Mouse (Mus musculus): ENCODE measurements around the gene Tbl1x.
A peak's percentile ranks its signal among the peaks of the same experiment; 100 is the strongest.
"Not testable (repeated sequence)": the region's sequence is repeated elsewhere in the genome, so short reads cannot be mapped to it uniquely, and the experiment has no call there.

Gene Tbl1x

DNA sequence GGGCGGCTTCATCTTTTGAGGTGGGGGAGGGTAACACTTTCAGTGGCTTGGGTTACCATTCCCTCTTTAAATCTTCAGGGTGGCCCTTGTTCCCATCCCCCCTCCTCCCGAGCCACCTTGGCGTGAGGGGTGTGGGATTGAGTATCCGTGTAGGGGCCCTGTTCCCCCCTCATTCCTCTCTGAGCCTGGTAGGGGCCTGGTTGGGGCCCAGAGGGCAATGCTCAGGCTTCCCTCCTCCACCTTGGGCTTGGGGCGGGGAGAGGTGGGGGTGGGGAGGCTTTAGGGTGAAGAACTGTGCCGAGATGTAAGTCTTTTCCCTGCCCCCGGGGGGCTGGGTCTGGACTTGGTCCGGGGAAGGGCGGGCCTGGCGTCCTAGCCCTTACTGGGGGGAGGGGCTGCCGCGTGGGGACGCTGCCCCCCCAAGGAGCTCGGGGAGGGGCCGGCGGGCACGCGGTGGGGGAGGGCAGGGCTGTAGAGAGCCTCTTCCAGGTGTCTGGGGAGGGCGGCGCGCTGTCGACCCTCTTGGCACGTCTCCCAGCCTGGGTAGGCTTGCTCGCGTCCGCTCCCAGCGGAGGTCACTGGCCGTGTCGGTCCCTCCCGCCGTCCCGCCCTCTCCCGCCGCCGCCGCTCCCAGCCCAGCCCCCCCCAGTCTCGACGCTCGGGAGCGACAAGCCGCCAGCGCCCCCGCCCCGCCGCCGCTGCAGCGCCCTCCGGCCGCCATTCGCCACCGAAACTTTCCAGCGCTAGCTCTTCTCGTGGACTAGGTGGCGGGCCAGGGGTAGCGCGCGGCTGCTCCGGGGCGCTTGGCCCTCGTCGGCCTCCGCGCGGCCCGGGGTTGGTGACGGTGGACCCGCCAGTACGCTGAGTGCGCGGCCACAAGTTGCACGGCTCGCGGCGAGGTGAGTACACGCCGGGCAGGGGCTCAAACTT is at the start of gene Tbl1x:
Gene Tbl1x (plus strand): TSS at position 643 of the 930 bp plus-strand sequence.
- peak; percentile 77 for DNase-seq (ENCODE audit: extremely low spot score, low spot score)

DNA sequence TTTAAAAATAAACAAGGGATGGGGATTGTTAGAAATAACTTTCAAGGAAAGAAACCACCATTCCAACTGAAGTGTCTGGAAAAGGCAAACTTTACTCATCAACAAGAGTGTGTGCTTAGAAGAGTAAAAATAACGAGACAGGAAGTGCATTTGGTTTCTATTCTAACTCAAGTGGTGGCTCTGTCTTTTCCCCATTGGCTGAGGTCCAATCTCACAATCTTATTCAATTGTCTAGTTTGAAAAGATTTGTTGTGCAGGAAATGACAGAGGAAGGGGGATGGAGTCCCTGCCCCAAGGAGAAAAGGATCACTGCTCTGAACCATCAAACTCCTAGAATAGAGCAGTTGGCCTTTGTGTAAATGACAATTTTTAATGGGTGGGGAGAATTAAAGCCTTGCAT is 41.6 kb upstream of the Tbl1x start:
- no peak for DNase-seq (ENCODE audit: extremely low spot score, low spot score)

DNA sequence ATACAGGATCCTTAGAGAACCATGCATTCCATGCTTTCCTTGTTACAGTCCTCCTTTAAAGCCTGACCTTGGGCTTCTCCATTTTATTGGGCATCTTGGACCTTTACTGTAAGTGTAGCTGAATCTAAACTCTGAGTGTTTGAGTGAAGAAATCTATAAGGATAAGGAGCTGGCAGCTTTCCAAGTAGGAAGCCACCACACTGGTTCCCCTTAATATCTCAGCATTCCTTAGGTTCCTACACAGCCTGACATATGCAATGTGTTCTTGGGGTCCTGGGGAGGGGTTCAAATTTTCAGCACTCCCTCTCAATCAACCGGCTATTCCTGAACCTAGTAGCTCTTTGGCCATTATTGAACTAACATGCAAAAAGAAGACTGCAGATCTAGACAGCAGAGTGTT is 38.0 kb upstream of the Tbl1x start:
- no peak for DNase-seq (ENCODE audit: extremely low spot score, low spot score)

DNA sequence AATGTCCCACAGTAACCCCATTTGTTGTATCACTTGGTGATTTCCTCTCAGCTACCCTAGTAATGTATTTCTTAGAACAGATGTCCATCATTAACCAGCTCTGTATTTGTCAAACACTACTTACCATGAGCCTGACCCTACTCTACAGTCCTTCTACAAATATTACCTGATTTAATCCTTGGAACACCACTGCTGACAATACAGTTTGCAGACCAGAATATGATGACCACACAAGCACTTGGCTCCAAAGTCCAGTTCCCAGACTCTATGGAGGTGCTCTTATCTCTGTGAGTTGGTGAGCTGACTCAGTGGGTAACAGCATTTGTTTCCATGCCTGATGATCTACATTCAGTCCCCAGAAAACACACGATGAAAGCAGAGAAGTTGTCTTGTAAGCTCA is 37.3 kb upstream of the Tbl1x start:
- DNase-seq (ENCODE audit: extremely low spot score, low spot score) = no peak

DNA sequence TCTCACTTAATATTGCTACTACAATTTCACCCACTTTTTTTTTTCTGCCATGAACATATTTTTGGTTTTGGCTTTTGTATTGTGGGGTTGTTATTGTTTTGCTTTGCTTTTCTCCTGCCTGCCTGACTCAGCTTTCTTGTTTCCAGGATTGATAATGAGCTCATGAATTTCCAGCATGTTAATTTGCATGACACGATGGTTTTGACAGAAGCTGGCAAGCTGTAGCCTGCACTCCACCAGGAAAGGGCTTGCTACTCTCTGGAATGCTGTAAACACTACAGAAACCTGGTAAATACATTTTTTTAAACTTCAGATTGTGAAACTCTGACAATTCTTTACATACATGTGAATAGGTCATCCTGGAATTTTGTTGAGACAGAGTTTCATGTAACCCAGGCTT is 36.3 kb upstream of the Tbl1x start:
- DNase-seq (ENCODE audit: extremely low spot score, low spot score) = no peak

DNA sequence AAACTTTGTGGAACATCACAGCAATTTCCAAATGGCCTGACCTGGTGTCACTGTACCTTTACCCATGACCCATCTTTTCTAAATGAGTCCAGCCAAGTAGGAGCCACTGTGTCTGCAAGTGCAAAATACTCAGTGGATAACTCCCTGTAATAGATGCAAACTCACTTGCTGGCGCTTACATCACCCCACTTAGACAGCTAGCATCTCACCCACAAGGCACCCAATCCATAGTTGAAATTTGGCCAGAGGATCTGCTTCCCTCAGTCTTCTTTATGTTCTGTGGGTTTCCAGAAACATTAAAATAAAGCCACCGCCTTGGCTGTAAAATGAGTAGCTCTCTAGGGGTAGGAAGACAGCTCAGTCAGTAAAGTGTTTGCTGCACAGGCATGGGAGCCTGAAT is 33.3 kb upstream of the Tbl1x start:
- DNase-seq (ENCODE audit: extremely low spot score, low spot score) = no peak

DNA sequence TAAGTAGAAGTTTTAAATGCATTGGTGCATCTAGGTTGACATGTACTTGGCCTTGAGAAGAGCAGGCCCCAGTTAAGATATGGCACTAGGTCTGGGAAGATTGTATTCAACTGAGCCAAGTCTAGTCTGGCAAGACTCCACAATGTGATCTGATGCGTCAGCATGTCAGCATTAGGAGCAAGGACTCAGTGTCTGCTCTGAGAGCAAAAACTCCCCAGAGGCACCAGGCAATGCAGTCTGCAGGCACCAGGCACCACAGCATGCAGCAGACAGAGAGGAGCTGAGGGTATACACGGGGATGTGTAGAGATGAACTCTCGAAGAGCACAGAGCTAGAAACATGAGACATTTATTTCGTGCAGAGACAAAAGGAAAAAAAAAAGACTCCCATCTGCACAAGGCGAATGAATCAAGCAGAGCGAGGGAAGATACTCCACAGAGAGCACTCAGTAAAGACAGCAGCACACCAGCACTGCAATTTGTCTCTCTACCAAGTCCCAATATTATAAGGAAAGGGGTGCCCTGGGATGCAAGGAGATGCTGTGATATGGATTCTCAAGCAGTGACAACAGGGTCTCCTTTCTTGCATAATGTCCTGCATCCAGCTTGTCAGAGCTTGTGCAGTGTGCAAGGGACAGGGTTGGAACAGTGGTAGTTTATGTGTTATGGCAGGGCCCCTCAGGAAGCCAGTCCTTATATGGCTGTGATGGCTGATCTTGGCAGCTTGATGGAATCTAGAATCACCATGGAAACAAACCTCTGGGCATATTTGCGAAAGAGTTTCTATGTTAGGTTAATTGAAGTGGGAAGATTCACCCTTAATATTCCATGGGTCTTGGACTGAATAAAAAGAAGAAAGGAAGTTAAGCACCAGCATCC is 22.7 kb upstream of the Tbl1x start:
- no peak for DNase-seq (ENCODE audit: extremely low spot score, low spot score)

DNA sequence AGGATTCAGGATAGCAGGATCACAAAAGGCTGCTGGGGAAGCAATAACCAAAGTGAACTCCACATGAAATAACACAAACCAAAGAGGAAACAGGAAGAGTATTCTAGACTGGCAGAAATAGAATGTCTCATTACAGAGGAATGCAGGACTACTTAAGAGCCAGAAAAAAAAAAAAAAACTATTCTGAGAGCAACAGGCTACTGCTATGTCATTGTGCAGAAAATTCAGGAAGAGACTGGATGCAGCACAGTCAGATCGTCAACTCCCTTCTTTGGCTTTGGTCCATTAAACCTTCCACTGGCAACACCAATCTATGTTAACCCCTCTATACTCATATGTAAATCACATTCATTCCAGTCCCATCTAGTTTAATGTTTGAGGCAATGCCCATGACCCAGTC is 20.7 kb upstream of the Tbl1x start:
- no peak for DNase-seq (ENCODE audit: extremely low spot score, low spot score)

DNA sequence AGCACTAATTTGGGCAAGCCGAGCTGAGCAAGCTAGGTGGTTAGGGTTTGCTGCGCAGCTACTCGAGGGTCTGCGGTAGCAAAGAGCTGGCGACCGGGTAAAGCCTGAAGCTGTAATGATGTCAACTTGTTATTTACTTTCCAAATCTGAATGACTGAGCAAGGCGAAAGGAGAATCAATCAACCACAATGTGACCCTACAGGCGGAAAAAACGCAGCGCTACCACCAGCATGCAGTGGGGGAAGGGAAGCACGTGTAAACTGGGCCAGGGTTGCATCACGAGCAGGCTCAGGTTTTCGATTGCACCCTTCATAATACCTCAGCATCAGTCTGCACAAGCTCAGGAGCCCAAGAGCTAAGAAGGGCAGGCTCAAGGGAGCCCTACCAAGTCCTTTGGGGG is 1.7 kb upstream of the Tbl1x start:
- DNase-seq (ENCODE audit: extremely low spot score, low spot score) = peak; percentile 83

DNA sequence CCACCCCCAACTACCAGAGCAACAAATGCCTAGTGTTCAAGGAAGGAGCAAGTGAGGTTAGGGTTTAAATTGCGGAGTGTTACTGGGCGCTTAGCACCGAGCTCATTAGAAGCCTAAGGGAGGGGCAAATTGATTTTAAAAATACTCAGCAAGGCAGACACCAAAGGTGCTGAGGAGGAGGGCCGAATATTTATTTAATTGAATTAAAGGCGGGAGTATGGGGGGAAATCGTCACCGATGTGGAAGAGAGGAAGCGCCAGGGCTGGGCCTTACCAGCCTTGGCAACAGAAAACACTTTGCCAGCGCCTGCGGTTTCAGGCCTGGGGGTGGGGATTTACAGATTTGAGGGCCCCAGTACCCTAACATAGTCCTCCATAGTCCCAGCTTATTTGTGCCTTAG is 1.0 kb upstream of the Tbl1x start:
- DNase-seq (ENCODE audit: extremely low spot score, low spot score) = peak; percentile 41

DNA sequence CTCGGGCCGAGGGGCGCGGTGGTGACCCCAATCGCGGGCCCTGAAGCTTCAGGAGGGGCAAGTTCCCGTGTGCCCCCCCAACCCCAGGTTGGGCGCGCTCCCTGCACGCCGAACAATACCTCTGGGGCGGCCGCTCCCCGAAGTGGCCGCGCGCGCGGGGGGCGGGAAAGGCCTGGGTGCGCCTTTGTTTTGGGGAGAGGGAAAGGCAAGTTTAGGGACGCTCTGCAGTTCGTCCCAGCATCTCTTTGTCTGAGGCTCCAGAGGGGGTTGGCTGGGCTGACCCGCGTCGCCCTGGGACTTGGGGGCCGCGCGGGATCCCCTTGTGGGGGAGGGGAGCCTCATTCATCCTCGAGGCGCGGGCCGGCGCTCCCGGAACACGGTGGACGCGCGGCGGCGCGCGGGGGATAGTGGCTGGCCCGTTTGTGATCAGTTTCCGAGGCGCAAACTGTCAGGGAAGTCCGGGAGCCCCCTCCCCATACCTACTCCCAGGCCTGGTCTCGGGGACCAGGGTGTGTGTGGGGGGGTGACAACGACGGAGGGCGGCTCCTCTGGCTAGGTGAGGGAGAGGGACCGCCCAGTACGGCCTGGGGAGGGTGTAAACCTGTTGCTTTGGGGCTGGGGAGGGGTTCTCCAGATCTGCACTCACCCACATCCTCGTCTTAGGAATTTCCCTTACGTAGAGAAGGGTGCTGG is 634 bp downstream of the Tbl1x start:
- DNase-seq (ENCODE audit: extremely low spot score, low spot score) = peak; percentile 58

DNA sequence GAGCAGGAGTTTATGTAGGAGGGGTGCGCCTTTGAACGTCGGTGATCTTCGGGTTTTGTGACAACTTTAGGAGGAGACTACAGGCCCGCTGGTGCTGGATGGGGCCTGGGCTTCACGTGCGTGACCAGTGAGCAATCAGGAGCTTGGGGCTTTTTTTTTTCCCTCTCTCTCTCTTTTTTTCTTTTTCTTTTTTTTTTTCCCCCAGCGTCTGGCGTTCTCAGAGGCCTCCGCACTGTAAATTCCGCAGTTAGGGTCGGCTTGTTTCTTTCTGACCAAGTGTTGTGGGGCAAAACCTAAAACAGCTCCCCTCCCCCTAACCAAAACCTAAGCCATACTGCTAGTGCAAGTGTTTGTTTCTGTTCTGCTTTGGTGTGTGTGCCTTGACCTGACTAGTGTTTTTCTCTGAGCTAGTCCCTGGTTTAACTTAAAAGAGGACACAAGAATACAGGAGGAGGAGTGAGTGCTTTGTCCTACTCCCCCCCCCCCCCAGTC is 1.2 kb downstream of the Tbl1x start:
- no peak for DNase-seq (ENCODE audit: extremely low spot score, low spot score)

DNA sequence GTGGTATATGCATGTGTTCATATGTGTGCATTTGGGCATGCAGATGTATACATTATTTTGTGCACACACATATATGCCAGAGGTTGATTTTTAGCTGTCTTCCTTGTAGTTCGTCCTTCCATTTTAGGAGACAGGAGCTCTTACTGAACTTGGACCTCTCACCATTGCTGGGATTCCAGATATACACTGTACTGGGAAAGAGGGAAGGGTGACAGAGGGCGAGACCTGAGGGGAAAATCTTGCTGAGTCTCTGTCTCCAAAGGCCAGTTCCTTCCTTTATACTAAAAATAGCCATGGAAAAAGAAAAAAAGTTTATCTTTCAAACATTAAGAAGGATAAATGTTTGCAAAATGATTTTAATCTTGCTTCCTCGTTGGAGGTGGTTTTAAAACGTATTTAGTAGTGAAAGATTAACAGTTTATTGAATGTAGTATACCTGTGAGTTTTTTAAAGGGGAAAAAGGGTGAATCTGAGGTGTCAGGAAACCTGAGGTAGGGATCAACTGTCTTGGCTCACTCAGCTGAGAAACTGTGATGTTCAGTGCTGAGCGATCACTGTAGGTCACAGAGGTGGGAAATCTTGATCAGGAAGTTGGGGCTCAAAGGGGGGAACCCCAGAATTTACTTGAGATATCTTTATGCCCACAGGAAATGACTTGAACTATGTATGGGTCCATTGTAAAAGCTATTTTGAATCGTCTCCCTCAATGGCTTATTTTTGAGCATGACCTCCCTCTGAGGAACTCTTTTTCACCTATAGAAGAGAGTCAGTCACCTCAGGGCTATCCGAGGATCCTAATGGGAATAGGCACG is 6.7 kb downstream of the Tbl1x start:
- no peak for DNase-seq (ENCODE audit: extremely low spot score, low spot score)

DNA sequence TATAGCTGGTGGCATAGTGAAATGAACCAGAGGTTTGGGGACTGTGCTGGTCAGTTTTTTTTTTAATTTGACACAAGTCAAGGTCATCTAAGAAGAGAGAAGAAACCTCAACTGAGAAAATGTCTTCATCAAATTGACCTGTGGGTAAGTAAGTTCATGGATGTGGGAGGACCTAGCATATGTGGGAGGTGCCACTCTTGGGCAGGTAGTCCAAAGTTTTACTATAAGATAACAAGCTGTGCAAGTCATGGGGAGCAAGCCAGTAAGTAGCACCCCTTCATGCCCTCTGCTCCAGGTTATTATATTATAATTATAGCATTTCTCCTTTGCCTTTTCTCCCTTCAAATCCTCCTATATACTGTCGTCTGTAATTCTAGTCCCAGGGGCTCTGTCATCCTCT is 8.1 kb downstream of the Tbl1x start:
- DNase-seq (ENCODE audit: extremely low spot score, low spot score) = no peak

DNA sequence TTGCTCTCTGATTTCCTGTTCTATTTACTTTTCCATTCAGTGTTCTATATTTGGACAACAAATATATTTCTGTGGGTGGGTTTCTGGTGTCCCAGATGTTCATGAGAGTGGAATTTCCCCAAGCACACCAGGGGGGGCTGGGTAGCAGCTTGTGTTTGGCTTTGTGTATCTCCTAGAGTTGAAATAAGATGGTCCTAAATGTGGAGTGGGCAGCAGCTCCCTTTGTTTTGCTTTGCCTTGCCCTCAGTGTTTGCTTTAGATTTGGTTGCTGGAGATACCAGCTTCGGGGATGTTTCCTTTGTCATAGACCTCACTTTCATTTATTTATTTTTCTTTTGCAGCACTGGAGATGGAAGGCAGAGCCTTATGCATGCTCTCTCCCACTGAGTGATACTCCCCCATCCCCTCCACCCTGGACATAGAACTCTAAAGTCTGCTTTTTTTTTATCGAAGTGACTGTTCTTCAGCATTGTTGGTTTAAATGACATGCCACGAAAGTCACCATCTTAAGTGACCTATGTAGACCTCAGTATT is 12.1 kb downstream of the Tbl1x start:
- no peak for DNase-seq (ENCODE audit: extremely low spot score, low spot score)

DNA sequence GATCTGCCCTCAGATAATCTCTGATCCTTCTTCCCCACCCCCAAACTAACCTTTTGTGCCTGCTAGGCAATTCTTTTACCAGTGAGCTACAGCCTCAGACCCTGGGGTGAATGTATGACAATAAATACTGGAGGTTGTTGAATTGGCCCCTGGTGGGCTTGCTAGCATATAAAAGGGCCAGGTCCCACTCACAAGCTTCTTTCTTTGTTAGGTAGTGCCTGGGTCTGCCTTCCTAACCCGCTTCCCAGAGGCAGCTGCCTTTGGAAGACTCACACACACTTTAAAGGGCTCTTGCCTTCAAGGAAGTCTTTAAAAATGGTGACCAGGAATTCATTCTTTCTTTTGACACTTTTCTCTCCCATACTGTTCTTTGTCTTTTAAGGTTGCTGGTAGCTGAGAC is 14.4 kb downstream of the Tbl1x start:
- DNase-seq (ENCODE audit: extremely low spot score, low spot score) = no peak

DNA sequence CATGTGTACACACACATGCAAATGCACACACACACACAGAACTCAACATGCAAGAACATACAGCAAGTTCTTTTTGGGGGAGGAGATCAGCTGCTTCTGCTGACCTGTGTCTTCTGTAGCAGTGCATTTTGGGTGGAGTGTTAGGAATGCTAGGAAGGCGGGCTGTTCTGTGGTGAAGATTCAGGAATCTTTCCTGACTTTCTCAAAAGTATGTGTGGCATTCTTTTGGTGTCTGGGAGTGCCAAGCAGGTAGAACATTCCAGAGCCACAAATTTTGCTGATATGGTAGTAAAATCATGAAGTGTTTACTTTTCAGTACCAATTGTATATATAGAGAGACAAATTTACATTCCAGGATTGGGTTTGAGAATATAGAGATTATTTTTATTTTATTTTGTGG is 17.6 kb downstream of the Tbl1x start:
- no peak for DNase-seq (ENCODE audit: extremely low spot score, low spot score)

DNA sequence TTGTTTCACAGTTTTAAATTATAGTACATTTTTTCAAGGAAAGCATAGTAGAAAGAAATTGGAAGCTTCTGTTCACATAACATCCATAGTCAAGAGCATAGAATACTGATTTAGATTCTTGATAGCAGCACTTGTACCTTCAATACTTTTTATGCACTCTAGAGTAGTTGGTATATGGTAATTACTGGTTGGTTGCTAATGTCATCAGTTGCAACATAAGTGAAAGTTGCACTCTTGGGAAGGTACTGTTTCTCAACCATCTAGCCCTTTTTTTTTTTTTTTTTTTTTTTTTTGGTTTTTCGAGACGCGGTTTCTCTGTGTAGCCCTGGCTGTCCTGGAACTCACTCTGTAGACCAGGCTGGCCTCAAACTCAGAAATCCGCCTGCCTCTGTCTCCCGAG is 20.2 kb downstream of the Tbl1x start:
- no peak for DNase-seq (ENCODE audit: extremely low spot score, low spot score)

DNA sequence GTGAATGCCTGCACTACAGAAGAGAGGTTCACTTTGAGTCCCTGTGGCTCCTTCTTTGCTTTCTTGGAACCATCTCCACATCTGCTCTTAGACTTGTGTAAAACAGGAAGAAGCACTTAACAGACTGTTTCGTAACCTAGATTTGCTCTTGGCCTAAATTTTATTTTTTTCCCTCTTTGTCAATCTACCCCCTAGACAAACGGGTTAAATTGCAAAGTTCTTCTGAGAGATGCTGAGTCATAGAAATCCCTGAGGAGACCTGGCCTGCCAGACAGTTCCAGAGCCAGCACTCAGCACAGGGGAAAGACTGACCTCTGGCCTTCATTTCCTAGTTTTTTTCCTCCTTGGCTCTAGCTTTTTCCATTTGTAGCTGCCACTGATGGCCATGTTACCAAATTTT is 23.1 kb downstream of the Tbl1x start:
- DNase-seq (ENCODE audit: extremely low spot score, low spot score) = no peak

DNA sequence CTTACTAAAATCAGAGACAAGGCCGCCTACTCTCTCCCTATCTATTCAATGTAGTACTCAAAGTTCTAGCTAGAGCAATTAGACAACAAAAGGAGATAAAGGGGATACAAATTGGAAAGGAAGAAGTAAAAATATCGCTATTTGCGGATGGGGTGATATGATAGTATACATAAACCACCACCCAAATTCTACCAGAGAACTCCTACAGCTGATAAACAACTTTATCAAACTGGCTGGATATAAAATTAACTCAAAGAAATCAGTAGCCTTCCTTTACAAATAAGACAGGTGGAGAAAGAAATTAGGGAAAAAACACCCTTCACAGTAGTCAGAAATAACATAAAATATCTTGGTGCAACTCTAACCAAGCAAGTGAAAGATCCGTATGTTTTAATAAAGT is 29.0 kb downstream of the Tbl1x start:
- DNase-seq (ENCODE audit: extremely low spot score, low spot score) = not testable (repeated sequence)

DNA sequence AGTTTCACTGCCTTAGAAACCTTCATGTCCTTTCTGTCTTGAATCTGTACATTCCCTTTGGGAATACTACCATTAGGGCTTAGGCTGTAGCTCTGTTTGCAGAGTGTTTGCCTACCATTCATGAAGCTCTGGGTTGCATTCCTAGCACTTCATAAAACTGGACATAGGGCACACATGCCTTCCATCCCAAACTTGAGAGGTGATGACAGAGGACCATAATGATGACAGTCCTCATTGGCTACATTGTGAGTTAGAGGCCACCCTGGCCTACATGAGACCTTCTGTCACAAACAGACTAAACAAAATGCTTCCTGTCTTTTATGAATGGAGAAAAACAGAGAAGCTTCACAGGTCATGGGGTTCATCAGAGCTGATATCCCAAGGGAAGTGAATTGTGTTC is 33.2 kb downstream of the Tbl1x start:
- DNase-seq (ENCODE audit: extremely low spot score, low spot score) = no peak

Data from neural tube, embryonic 10.5 days (tissue).